Mouse (Mus musculus): ENCODE measurements around the gene Spsb2. TPM values are rescaled to one million over a fixed set of nuclear protein-coding genes. Genes with fewer than 3 reads are reported as not detected.
A peak's percentile ranks its signal among the peaks of the same experiment; 100 is the strongest.
"Not testable (repeated sequence)": the region's sequence is repeated elsewhere in the genome, so short reads cannot be mapped to it uniquely, and the experiment has no call there.

Spsb2 gene
- polyA plus RNA-seq, 1 experiment from 2014 or later, result 23.6 TPM

DNA sequence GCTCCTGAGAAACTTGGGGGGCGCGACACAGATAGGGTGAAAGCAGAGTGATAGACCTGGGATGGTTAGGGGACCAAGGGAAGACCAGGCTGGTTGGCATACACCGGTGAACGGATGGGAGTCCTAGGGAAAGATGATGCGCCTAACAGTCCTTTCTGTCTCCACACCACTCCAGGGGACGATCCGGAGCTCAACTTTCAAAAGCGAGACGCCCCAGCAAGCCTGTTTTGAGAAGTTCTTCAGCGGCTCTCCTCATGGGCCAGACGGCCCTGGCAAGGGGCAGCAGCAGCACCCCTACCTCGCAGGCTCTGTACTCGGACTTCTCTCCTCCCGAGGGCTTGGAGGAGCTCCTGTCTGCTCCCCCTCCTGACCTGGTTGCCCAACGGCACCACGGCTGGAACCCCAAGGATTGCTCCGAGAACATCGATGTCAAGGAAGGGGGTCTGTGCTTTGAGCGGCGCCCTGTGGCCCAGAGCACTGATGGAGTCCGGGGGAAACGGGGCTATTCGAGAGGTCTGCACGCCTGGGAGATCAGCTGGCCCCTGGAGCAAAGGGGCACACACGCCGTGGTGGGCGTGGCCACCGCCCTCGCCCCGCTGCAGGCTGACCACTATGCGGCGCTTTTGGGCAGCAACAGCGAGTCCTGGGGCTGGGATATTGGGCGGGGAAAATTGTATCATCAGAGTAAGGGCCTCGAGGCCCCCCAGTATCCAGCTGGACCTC lies 752 bp downstream of the Spsb2 start:
- ChIA-PET POLR2A (interaction anchor here (0.7 to 6.4 kb wide), 7 partner anchors 13 to 64 kb away, joined by 3 to 27 read pairs (median 4); partner anchors contain the start of genes Cdca3 and Usp5), CTCF (interaction anchor here (0.8 to 1.8 kb wide), 6 partner anchors 11 to 66 kb away, joined by 3 to 4 read pairs (median 4); no protein-coding TSS in a partner anchor)
- DNase-seq (ENCODE audit: low read depth, low spot score), result no peak
- TF ChIP-seq CTCF (IDR thresholded peaks at IDR 0.05), result no peak
- in situ Hi-C loops (cut with MboI; ENCODE audit: low pct_unique_long_range_greater_than_20kb), result no loop called here
- no peaks in the 10 kb centered on the region for H3K27me3 ChIP-seq
- peak; percentile 24 for ATAC-seq

DNA sequence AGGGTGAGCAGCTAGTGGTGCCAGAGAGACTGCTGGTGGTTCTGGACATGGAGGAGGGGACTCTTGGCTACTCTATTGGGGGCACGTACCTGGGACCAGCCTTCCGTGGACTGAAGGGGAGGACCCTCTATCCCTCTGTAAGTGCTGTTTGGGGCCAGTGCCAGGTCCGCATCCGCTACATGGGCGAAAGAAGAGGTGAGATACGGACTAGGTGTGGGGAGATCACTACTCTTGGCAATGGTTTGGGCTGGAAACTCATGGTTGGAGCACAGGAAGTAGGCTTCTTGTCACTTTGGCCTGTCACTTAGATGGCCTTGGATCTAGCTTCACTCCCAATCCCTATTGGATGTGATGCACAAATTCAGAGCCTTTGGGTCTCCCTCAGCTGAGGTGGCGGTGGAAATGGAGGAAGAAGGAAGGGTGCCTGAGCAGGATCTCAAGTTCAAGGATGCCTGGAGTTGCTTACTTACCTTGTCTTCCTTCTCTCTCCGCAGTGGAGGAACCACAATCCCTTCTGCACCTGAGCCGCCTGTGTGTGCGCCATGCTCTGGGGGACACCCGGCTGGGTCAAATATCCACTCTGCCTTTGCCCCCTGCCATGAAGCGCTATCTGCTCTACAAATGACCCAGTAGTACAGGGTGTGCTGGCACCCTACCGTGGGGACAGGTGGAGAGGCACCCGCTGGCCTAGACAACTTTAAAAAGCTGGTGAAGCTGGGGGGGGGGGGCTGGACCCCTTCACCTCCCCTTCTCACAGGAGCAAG lies 1.5 kb downstream of the Spsb2 start:
- CTCF ChIA-PET, result interaction anchor here (0.8 to 1.8 kb wide), 7 partner anchors 10 to 67 kb away, joined by 3 to 4 read pairs (median 3); no protein-coding TSS in a partner anchor

DNA sequence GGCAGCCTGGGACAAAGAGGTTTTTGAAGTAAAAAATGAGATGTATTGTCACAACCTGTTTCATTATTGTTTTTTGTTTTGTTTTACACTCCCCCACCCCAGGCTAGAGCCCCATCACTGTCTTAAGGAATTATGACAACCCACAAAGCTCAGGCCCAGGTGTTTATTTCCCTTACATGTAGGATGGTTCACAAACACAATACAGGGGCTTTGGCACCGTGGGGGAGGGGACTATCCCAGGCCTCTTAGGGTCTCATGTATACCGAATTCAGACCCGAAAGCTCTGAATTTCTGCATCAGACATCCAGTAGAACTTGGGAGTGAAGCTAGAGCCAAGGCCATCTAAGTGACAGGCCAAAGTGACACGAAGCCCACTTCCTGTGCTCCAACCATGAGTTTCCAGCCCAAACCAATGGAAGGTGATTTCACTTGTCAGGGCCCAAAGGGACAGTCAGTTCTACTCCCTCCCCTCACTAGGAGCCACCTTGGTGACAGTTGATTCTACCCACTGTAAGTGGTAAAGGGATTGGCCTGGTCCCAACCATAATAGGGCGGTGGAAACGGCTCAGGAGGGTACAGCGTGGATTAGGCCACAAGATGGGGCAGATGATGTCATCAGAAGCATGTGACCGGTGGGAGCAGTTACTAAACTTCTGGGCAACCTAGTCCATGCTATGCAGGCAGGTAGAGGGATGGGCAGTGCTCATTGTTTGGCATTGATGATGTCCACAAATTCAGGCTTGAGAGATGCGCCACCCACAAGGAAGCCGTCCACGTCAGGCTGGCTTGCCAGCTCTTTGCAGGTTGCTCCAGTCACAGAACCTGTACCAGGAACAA lies 2.3 kb downstream of the Spsb2 start:
- DNase-seq (ENCODE audit: low read depth, low spot score); in situ Hi-C loops (cut with MboI; ENCODE audit: low pct_unique_long_range_greater_than_20kb); H3K27me3 ChIP-seq; ATAC-seq: not testable (repeated sequence)
- ChIA-PET CTCF (interaction anchor here (1.2 to 1.8 kb wide), 3 partner anchors 15 to 52 kb away, joined by 3 to 5 read pairs (median 4); no protein-coding TSS in a partner anchor), POLR2A (interaction anchor here (1.4 to 6.4 kb wide), 5 partner anchors 11 to 124 kb away, joined by 3 to 27 read pairs (median 3); partner anchors contain the start of genes Cdca3 and Usp5)

More for the DNA sequence above, 1.5 kb downstream of the Spsb2 start:
- TF ChIP-seq CTCF (IDR thresholded peaks at IDR 0.05), result no peak
- no peaks in the 10 kb centered on the region for H3K27me3 ChIP-seq
- ATAC-seq (no peak), DNase-seq (ENCODE audit: low read depth, low spot score) (no peak)
- POLR2A ChIA-PET, result interaction anchor here (0.9 to 6.4 kb wide), 4 partner anchors 19 to 65 kb away, joined by 3 to 27 read pairs (median 4); partner anchors contain the start of genes Cdca3 and Usp5
- in situ Hi-C loops (cut with MboI; ENCODE audit: low pct_unique_long_range_greater_than_20kb), result no loop called here

- in situ Hi-C loops (cut with MboI; ENCODE audit: low pct_unique_long_range_greater_than_20kb), result no loop called here
- no peak for DNase-seq (ENCODE audit: low read depth, low spot score)
- ChIA-PET POLR2A (interaction anchor here (1.3 to 6.4 kb wide), 6 partner anchors 10 to 124 kb away, joined by 3 to 27 read pairs (median 3); partner anchors contain the start of genes Cdca3 and Usp5), CTCF (interaction anchor here (1.2 to 1.4 kb wide), 2 partner anchors 15 to 52 kb away, joined by 3 to 5 read pairs; no protein-coding TSS in a partner anchor)
- H3K27me3 ChIP-seq, result no peaks in the 10 kb centered on the region
- no peak for ATAC-seq
- TF ChIP-seq CTCF (IDR thresholded peaks at IDR 0.05), result no peak
Measured at GRCm38 (mm10) chr6:124811403-124811665, 2.9 kb downstream of the Spsb2 start.

- no peak for ATAC-seq
- DNase-seq (ENCODE audit: low read depth, low spot score), result no peak
- TF ChIP-seq CTCF (IDR thresholded peaks at IDR 0.05), result no peak
- in situ Hi-C loops (cut with MboI; ENCODE audit: low pct_unique_long_range_greater_than_20kb), result no loop called here
- H3K27me3 ChIP-seq, result no peaks in the 10 kb centered on the region
- ChIA-PET CTCF (interaction anchor here (0.6 to 1.4 kb wide), 2 partner anchors 16 to 19 kb away, joined by 3 to 5 read pairs; no protein-coding TSS in a partner anchor), POLR2A (interaction anchor here (1.3 to 6.4 kb wide), 7 partner anchors 10 to 123 kb away, joined by 3 to 27 read pairs (median 3); partner anchors contain the start of genes Cdca3 and Usp5)
Measured at GRCm38 (mm10) chr6:124811701-124812560, 3.5 kb downstream of the Spsb2 start.

- in situ Hi-C loops (cut with MboI; ENCODE audit: low pct_unique_long_range_greater_than_20kb), result no loop called here
- no peaks in the 10 kb centered on the region for H3K27me3 ChIP-seq
- no peak for TF ChIP-seq CTCF (IDR thresholded peaks at IDR 0.05)
- DNase-seq (ENCODE audit: low read depth, low spot score) (no peak), ATAC-seq (no peak)
- POLR2A ChIA-PET, result interaction anchor here (1.3 to 6.4 kb wide), 3 partner anchors 11 to 117 kb away, joined by 3 to 27 read pairs (median 6); partner anchors contain the start of genes Cdca3 and Usp5
- CTCF ChIA-PET, result no interaction called here
Measured at GRCm38 (mm10) chr6:124812848-124813247, 4.4 kb downstream of the Spsb2 start.

- DNase-seq (ENCODE audit: low read depth, low spot score), result no peak
- TF ChIP-seq CTCF (IDR thresholded peaks at IDR 0.05), result no peak
- ATAC-seq, result no peak
- in situ Hi-C loops (cut with MboI; ENCODE audit: low pct_unique_long_range_greater_than_20kb), result no loop called here
- ChIA-PET CTCF (interaction anchor here (0.9 kb wide), 1 partner anchor 9 kb away, joined by 3 read pairs; no protein-coding TSS in a partner anchor), POLR2A (interaction anchor here (0.6 to 6.4 kb wide), 5 partner anchors 8 to 157 kb away, joined by 3 to 27 read pairs (median 4); partner anchors contain the start of genes Cdca3 and Usp5)
- H3K27me3 ChIP-seq, result no peaks in the 10 kb centered on the region
Measured at GRCm38 (mm10) chr6:124813496-124813895, 5.0 kb downstream of the Spsb2 start.

- CTCF ChIA-PET, result interaction anchor here (0.9 kb wide), 1 partner anchor 8 kb away, joined by 3 read pairs; no protein-coding TSS in a partner anchor
- peak; percentile 70 for ATAC-seq
- no peak for DNase-seq (ENCODE audit: low read depth, low spot score)
- in situ Hi-C loops (cut with MboI; ENCODE audit: low pct_unique_long_range_greater_than_20kb), result no loop called here
- no peaks in the 10 kb centered on the region for H3K27me3 ChIP-seq
- POLR2A ChIA-PET, result interaction anchor here (0.6 to 6.4 kb wide), 5 partner anchors 8 to 157 kb away, joined by 3 to 27 read pairs (median 4); partner anchors contain the start of genes Cdca3 and Usp5
- TF ChIP-seq CTCF (IDR thresholded peaks at IDR 0.05), result no peak
Measured at GRCm38 (mm10) chr6:124813933-124814332, 5.5 kb downstream of the Spsb2 start, which contains the start of gene Tpi1. TSS of gene Tpi1 (minus strand) at chr6:124814296.

DNA sequence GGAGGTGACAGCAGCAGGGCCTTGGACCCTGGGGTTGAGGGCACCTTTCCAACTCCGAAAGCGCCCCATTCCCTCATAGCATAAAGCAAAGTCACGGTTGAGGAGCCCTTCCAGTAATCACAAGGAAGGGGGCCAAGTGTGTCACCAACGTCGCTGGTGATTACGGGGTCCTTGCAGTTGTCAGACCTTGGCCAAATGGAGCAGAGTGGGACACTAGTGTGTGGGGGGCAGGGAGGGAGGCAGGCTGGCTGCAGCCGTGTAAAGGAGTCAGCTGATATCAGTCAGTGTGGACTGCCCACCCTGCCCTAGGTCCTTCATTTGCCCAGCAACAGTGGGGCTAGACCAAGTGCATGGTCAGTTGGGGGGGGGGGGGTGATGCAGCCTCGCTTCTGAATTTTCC lies 6.0 kb downstream of the Spsb2 start:
- no peak for TF ChIP-seq CTCF (IDR thresholded peaks at IDR 0.05)

More for the DNA sequence above, 6.0 kb downstream of the Spsb2 start:
- in situ Hi-C loops (cut with MboI; ENCODE audit: low pct_unique_long_range_greater_than_20kb), result no loop called here
- ATAC-seq, result no peak
- no peak for DNase-seq (ENCODE audit: low read depth, low spot score)
- H3K27me3 ChIP-seq, result no peaks in the 10 kb centered on the region
- POLR2A ChIA-PET, result interaction anchor here (0.6 to 1.2 kb wide), 3 partner anchors 10 to 184 kb away, joined by 3 to 4 read pairs (median 3); no protein-coding TSS in a partner anchor
- CTCF ChIA-PET, result no interaction called here

Measured in Patski (cell line).